Mouse (Mus musculus) kidney, postnatal 4 days (tissue): ENCODE measurements at regions not wholly inside any gene's neighbourhood (a gene's known extent, or its start where the extent isn't known, plus 50 kb on each side); places are given as distances from the start of the nearest gene placed in this dataset.

Source experiments
- DNase-seq, 2 experiments: peaks; one replicate each; pipeline ENCODE4 v3.0.0; 2021; ENCODE audit warnings: mixed read lengths in 2 of 2

- DNase-seq = peak in 1 of 2 experiments; percentile 22
Measured at GRCm38 (mm10) chr13:97514421-97515066, 245.9 kb downstream of the Gm10260 start.

- DNase-seq = no peak
Measured at GRCm38 (mm10) chr13:97512521-97512920, 247.9 kb downstream of the Gm10260 start.

- no peak for DNase-seq
Measured at GRCm38 (mm10) chr13:97510431-97511261, 249.8 kb downstream of the Gm10260 start.

- no peak for DNase-seq
Measured at GRCm38 (mm10) chr13:97504949-97505348, 255.5 kb downstream of the Gm10260 start.

GRCm38 (mm10) chr13:97503955-97504739, 256.3 kb downstream of the Gm10260 start:
- DNase-seq = no peak

GRCm38 (mm10) chr13:97503391-97503790, 257.0 kb downstream of the Gm10260 start:
- no peak for DNase-seq

GRCm38 (mm10) chr13:97500155-97500554, 259.2 kb downstream of the Enc1 start:
- no peak for DNase-seq

- DNase-seq = no peak
Measured at GRCm38 (mm10) chr13:97498981-97499380, 258.1 kb downstream of the Enc1 start.

- DNase-seq = no peak
Measured at GRCm38 (mm10) chr13:97497928-97498327, 257.0 kb downstream of the Enc1 start.

GRCm38 (mm10) chr13:97494770-97495169, 253.9 kb downstream of the Enc1 start:
- no peak for DNase-seq

- DNase-seq = no peak
Measured at GRCm38 (mm10) chr13:97493836-97494235, 252.9 kb downstream of the Enc1 start.

- no peak for DNase-seq
Measured at GRCm38 (mm10) chr13:97492958-97493735, 252.2 kb downstream of the Enc1 start.

GRCm38 (mm10) chr13:97491865-97492847, 251.3 kb downstream of the Enc1 start:
- no peak for DNase-seq

- DNase-seq = no peak
Measured at GRCm38 (mm10) chr13:97490131-97490530, 249.2 kb downstream of the Enc1 start.

GRCm38 (mm10) chr13:97489721-97490120, 248.8 kb downstream of the Enc1 start:
- DNase-seq = no peak

- no peak for DNase-seq
Measured at GRCm38 (mm10) chr13:97489029-97489428, 248.1 kb downstream of the Enc1 start.

GRCm38 (mm10) chr13:97488518-97488917, 247.6 kb downstream of the Enc1 start:
- DNase-seq = peak in 1 of 2 experiments; percentile 30

- DNase-seq = no peak
Measured at GRCm38 (mm10) chr13:97487746-97488473, 247.0 kb downstream of the Enc1 start.

- no peak for DNase-seq
Measured at GRCm38 (mm10) chr13:97486490-97486889, 245.6 kb downstream of the Enc1 start.

- no peak for DNase-seq
Measured at GRCm38 (mm10) chr13:97485886-97486285, 245.0 kb downstream of the Enc1 start.
